Mouse (Mus musculus) retina, adult 2 months (tissue): ENCODE measurements around the gene Sez6l.

Source experiments
- DNase-seq: peaks from one replicate; pipeline ENCODE4 v3.0.0-alpha.2; 2012; ENCODE audit warnings: low read depth, low spot score

Sez6l gene

DNA sequence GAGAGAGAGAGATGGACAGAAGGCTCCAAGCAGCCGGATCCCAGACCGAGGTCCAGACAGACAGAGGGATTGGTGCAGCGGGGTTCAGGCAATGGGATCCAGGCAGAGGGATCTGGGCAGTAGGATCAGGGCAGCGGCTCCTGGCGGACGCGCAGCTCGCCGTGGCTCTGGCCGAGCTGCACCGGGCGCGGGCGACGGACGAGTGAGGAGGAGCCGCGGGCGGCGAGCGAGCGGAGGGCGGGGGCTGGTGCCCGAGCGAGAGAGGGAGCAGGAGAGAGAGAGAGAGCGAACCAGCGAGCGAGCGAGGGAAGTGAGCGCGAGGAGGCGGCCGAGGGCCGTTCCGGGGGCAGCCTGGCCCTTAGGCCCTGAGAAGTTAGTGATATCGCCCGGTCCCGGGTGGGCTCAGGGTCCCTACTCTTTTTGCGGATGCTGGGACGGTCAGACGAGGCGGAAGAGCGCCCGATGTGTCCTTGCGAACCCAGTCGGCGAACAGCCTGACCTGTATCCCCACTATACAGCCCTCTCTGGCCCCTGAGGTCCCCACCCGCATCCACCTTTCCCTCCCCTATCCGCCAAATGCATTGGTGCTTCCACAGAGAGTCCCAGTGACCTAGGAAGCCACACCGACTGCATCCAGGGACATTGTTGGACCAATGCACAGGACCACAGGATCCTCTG is at the start of gene Sez6l:
Gene Sez6l, minus strand, starts transcription at position 193 of the 678 bp plus-strand sequence.
- no peak for DNase-seq

DNA sequence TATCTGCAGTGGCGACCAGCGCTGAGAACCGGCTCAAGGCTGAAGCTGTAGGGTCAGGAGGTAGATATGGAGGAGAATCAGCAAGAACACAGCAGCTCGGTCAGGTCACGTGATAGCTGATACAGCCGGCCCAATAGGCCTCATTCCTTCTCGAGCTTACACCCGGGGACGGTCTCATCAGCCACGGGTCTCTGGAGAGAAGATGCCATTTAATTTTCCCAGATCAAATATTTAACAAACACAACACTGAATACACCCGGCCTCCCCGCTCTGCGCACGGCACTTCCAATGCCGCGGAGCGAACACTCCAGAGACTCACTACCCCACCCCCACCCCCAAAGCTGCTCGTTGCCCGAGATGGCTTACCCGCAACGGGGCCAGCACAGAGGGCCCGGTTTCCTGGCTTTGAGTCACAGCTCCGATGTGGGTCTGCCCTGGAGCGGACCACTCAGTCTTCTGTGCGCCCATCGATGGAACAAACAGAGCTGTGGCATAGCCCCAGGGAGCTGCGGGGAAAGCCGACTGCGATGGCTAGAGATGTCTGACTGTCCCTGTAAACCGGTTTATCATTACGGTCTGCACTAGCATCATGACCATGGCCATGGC is 48.7 kb upstream of the Sez6l start:
- DNase-seq = no peak

DNA sequence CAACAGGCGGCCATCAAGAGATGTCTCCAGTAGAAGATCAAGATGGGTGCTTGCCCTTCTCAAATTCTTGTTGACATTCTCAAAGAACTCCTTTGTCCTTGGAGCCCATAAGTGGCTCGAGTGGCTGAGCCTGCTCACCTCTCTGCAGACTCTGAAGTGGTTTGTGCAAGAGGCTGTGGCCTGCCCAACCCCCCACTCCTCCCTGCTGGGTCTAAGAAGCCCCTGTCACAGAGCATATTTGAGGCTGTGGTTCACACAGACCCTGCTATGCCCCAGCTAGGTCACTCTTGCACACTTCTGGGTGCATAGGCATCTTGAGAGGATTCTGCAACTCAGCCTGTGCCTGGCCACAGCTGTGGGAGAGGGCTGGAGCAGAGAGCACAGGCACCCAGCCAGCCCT is 46.0 kb upstream of the Sez6l start:
- DNase-seq = no peak

DNA sequence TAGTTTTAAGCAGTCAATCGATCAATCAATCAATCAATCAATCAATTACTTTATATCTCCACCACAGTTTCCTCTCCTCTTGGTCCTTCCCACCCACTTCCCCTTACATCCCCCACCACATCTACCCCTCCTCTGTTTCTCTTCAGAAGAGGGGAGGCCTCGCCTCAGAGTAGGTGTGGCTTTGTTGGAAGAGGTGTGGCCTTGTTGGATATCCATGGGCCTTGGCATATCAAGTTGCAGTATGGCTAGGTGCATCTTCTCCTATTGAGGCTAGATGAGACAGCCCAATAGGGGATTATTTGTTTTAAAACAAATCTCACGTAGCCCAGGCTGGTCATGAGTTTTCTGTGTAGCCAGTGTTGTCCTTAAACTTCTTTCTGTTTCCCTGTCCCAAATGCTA is 43.3 kb upstream of the Sez6l start:
- no peak for DNase-seq

DNA sequence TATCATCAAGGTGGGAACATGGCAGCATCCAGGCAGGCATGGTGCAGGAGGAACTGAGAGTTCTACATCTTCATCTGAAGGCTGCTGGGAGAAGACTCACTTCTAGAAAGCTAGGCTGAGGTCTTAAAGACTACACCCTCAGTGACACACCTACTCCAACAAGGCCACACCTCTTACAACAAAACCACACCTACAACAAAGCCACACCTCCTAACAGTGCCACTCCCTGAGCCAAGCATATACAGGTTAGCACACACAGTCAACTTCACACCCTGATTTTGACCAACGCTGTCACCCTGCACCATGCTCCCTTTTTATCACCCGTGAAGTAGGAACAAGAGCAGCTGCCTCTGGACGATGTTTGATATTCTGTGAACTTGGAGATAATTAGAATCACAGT is 42.4 kb upstream of the Sez6l start:
- no peak for DNase-seq

DNA sequence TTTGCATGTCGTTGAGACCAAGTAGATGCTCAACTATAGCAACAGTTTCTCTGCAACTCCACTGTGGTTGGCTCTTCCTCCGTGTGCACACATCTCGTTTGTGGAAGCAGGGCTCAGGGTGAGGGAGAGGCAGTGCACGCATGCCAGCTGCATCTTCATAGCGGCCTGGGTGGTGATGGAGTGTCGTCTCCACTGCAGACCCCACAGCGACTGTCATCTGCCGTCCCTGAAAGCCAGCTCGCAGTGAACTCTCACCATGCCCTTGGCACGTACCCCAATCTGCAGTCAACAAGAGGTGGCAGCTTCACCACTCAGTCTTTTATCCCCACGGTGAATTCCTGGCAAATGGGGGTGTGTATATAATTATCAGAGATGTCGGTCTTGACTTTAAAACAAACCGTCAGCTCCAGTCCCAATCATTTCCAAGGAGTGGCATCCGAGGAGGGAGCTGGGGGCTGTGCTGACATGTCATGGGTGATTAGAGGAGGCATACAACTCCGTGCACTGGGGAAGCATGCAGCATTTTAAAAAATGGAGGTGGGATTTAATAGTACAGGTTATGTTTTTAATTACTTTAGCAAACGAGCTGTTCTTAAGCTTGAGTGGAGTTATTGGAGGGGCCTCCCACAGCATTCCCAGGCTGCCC is 40.7 kb upstream of the Sez6l start:
- DNase-seq = no peak

DNA sequence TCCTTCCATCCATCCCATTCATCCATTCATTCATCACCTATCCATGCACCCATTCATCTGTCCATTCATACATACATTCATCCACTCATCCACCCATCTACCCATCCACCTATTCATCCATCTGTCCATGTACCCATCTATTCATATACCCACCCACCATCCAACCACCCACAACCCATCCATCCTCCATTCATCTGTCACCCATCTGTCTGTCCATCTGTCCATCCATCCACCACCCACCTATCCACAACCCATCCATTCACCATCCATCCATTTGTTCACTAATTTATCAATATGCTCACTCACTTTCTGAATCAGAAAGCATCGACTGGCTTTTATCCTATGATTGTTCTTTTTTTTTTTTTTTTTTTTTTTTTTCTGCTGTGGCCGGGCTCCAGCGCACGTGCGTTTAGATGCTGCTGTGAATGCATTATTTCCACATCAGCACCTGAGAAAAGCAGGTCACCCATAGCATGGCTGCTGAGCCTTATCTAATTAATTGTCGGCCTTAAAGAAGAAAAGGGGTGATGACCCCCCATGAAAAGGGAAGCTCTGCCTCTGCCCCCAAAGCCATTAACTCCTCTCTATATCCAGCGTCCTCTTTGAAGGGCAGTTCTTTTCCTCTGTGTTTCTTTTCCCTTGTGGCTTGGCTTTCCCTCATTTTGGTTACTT is 39.1 kb upstream of the Sez6l start:
- no peak for DNase-seq

DNA sequence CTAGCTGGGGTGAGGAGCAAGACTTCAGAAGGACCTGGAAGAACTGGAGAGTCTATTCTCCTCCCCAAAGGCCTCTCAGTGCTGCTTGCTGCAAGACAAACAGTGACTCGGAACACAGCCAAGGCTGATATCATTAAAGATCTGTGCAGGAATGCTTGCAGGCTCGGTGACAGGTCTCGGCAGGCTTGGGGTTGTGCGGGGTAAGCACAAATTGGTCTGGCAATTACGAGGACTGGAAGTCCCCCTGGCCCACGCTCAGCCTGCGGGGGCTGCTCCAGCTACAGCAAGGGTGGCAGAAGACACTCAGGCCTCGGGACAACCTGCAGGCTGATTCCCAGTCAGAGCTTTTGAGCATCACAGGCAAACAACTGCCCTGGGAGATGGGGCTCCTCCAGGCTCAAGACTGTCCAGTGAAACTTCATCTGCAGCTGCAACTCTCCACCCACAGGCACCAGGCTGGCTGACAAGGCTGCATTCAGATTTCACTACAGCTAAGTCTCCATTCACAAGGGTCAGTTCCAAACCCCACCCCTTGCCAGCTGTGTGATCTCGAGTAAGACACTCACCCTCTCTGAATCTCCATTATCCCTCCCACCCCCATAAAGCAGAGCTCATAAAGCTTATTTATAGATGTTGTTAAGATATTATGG is 31.0 kb upstream of the Sez6l start:
- no peak for DNase-seq

DNA sequence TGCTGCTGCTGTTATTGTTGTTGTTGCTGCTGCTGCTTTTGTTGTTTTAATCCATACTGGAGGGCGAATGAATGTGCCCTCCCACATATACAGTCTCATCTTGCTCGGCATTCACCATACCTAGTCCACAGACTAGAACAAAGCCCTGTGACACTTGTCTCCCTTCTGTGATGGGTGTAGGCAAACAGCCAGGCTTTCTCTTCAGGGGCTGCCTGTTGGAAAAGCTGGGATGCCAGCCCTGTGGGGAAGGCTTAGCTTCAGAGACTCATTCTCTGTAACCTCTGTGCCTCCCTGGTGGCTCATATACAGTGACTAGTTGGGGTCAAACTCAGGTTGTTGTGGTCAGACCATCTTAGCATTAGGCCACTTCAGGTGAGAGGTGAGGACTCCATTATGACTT is 30.1 kb upstream of the Sez6l start:
- DNase-seq = no peak

DNA sequence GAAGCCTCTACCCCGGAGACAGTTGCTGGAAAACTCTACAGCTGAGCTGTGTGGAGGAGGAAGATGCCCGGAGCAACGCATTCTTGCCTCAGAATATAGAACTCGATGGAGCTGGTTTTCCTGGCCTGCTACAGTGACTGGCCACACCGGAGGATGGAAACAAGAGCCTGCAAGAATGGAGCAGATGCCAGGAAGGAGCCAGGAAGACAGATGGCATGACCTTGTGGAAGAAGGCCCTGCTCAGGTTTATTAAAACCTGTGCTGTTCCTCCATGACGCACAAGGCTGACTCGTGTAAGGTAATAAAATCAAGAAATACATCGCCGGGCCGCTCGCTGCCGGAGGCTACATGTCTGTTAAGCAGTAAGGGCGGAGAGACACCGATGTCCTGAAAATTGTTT is 28.4 kb upstream of the Sez6l start:
- DNase-seq = no peak

DNA sequence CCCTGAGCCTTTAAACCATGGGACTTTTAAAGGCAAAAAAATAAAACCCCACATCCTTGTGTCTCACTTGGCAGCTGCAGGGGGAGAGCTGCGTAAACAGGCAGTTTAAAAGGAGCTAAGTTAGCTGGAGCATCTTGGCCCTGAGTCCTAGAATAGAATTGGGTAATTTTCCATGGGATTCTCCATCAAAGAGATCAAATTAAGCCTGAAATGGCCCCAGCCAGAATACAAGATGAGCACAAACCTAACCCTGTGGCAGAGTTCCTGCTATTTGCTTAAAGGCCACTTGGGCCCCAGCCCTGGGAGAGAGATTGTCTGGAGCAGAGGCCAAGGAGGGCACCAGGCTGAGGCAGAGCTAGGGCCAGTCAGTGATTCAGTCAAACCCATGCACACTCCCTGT is 27.3 kb upstream of the Sez6l start:
- no peak for DNase-seq

DNA sequence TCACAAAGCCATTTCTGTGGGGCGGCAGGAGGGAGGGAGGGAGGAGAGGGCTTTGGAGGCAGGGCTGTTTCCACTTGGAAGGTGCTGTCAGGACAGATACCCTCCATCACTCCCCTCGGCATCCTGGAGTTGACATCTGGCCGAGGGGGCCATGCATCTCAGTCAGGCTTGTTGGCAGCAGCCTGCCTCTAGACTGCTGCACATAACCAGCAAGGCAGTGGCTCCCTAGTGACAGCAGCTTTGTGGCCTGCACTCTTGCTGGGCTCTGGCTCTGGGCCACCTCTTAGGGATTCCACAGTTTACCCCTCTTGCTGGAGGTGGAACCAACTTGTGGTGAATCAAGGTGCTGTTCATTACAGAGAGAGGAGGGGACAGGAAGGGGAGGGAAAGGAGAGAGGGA is 26.6 kb upstream of the Sez6l start:
- no peak for DNase-seq

DNA sequence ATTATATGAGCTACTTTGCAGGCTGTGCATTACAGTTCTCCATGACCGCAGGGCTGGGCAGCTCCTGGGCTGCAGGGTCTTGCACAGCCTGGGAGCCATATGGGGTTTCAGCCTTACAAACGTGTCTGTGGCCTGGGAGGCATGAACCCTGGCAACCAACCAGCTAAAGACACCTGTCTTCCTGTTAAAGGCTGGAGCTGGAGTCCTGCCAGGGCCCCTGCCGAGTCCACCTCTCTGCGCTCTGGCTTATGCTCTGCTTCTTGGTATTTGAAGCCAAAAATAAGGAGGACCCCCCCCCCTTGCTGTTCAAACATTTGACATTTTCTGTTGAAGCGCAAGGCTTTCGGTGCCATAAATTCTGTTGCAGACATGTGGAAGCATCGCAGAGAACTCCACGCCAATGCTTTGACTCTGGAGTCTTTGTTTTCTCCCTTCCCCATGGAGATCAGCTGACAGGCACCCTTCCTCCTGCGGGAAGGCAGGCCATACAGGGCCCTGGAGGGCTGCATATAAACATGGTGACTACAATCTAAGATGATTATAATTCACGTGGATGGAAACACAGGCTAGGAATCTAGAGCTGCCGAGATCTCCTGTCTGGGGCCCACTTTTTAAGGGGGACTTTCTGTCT is 23.4 kb upstream of the Sez6l start:
- DNase-seq = no peak

DNA sequence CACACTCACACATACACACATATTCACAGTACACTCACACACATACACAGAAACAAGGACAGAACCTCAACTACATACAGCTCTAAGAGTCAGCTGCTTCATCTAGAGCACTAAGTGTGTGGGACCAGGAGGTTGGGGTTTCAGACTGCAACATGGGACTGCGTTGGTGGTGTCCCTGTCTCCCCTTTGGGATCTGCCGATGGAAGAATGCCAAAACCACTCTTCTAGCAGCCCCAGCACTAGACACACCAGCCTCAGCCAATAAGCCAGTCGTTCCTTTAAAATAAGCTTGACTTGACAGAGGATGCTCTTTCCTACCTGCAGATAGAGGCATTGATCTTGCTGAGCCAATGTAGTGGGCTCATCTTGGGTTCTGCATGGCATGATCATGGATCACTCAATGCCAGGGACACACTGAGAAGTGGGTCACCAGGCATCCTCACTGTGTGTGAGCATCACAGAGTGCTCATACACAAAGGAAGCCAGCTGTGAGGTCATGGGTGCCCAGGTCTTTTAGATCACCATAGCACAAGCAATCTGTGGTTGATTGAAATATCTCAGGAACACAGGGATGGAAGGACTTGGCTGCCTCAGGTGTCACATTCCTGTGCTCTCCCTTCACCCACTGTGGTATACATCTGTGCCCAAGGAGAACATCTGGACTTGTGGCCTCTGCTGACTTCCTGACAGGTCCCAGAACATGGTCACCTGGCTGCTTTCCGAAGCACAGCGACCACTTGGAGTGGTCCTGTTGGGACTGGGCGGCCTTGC is 22.7 kb upstream of the Sez6l start:
- DNase-seq = no peak

DNA sequence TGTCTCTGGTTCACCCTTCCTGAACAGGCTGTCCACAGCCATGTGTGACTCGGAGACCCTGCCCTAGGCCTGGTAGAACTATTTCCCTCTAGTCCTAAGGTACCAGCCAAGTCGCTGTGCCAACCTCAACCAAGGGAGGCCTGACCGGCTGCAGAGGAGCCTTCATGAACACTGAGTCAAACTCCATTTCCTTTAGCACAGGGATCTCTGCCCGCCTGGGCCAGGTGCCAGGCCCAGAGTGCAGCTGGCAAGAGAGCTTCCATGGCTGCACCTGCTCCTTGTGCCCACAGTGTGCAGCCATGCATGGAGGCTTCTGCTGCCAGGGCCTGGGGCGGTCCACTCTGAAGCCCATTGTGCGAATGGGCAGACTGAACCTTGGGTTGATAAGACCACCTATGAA is 20.9 kb upstream of the Sez6l start:
- no peak for DNase-seq

DNA sequence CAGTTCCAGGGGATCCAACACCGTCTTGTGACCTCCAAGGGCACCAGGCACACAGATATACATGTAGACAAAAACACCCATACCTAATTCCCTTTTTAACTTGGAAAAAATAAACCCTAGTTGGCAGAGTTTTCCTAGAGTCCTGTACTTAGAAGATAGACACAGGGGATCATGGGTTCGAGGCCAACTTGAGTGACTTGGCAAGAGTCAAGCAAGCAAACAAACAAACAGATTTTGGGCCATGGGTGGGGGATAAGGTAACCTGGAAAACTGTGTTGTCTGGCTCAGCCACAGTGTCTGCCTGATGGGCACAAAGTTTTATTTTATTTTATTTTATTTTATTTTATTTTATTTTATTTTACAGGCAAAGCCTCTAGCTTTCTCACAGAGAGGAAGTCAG is 20.3 kb upstream of the Sez6l start:
- DNase-seq = no peak

DNA sequence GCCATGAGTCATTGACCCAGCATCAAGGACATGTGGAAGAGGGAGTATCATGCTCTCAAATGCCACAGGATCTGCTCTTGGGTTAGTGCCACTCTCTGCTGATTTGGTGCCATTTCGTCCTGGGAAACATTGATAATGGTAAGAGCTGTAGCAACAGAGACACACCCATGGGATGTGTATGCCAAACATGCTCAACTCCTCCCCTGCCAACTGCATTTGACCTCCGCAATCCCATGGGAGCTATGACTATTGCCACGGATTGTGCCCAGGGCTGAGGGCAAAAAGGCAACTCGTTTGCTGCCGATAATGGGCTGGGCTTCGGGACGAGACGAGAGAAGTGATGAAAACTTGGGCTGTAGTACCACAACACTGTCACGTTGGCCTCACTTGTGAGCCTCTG is 19.7 kb upstream of the Sez6l start:
- no peak for DNase-seq

DNA sequence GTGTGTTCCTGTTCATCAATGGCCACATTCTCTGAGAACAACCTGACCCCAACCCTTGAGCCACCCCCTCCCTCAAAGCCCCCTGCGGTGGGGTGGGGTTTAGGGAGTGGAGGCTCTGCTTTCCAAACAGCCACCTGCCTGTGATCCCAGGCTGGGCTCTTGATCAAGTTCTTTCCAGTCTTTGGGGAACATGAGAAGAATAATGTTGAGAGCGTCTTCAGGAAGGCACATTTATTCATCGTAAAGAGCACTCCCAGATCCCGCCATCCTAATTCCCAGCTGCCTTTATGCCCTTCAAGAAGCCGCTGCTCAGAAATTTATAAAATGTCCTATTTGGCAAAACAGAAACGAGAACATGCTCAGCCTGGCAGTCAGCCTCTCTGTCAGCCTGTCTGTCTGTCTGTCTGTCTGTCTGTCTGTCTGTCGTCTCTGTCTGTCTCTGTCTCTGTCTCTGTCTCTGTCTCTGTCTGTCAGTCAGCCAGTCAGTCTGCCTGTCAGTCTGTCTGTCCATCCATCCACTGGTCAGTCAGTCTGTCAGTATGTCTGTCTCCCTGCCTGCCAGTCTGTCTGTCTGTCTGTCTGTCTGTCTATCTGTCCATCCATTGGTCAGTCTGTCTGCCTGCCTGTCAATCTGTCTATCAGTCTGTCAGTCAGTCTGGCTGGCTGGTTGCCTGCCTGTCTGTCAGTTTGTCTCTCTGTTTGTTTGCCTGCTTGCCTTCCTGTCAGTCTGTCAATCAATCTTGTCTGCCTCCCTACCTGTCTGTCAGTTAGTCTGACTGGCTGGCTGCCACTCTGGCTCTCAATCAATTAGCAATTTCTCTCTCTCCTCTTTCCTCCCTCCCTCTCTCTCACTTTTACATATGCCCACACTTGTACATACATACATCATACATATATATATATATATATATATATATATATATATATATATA is 19.0 kb upstream of the Sez6l start:
- DNase-seq = no peak

DNA sequence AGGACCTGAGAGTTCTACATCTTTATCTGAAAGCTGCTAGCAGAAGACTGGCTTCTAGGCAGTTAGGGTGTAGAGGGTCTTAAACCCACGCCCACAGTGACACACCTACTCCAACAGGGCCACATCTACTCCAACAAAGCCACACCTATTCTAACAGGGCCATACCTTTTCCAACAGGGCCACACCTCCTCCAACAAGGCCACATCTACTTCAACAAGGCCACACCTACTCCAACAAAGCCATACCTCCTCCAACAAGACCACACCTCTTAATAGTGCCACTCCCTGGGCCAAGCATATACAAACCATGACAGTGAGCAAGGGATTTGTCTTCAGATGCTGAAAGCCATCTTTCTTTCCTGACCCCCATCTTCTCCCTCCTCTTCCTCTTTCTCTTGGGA is 14.7 kb upstream of the Sez6l start:
- no peak for DNase-seq

DNA sequence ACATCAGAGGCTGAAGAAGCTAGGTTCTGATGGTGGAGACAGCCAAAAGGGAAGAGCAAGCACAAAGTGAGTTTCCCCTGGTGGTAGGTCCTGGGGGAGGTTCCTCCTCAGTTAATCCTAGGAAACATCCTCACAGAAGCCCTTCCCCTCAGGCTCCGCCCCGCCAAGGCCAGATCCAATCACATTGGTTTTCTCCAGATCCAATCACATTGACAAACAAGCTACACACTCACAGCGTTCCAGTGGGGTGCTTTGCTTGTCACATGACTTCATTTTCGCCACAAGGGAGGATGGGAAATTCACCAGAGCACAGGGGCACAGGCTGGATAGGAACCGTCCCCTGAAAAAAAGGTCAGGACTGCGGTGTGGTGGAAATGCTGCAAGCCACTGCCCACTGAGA is 9.1 kb upstream of the Sez6l start:
- no peak for DNase-seq
